Mouse (Mus musculus) lung, embryonic 16.5 days (tissue): ENCODE data around the gene Gm15737. TPM values are rescaled to one million over a fixed set of nuclear protein-coding genes. Genes with fewer than 3 reads are reported as not detected.

Experiments
- ATAC-seq: fragments of 200-750 bp; cut with Nextera tagmentation; 2 replicates; pipeline ENCODE4 v1.8.0; 2017; ENCODE audit warnings: low read depth, mild to moderate bottlenecking, moderate library complexity
- H3K27ac ChIP-seq: fragments of 300-500 bp; sonication (generic); 2 replicates; pipeline ENCODE4 v1.5.1; 2014; ENCODE audit warnings: mild to moderate bottlenecking, control low read depth, low read length
- H3K27me3 ChIP-seq: fragments of 300-500 bp; sonication (generic); 2 replicates; pipeline ENCODE4 v1.6.1; 2014; ENCODE audit warnings: low read depth, low read length, mixed read lengths; ENCODE audit not compliant: control insufficient read depth, insufficient read depth
- H3K36me3 ChIP-seq: fragments of 300-500 bp; sonication (generic); 2 replicates; pipeline ENCODE4 v1.6.1; 2014; ENCODE audit warnings: low read length; ENCODE audit not compliant: control insufficient read depth, insufficient read depth
- H3K4me1 ChIP-seq: fragments of 300-500 bp; sonication (generic); replicated peaks from 2 replicates; pipeline ENCODE4 v1.6.1; 2014; ENCODE audit warnings: low read length, mixed read lengths; ENCODE audit not compliant: control insufficient read depth, insufficient read depth
- H3K4me2 ChIP-seq: fragments of 300-500 bp; sonication (generic); 2 replicates; pipeline ENCODE4 v1.6.1; 2014; ENCODE audit warnings: low read depth, low read length, control low read depth
- H3K4me3 ChIP-seq: fragments of 300-500 bp; sonication (generic); 2 replicates; pipeline ENCODE4 v1.5.1; 2014; ENCODE audit warnings: mild to moderate bottlenecking, low read length, control low read depth
- H3K9ac ChIP-seq: fragments of 300-500 bp; sonication (generic); 2 replicates; pipeline ENCODE4 v1.6.1; 2014; ENCODE audit warnings: low read length, control low read depth
- H3K9me3 ChIP-seq: fragments of 300-500 bp; sonication (generic); 2 replicates; pipeline ENCODE4 v1.6.1; 2016; ENCODE audit warnings: low read length; ENCODE audit not compliant: control insufficient read depth
- WGBS: fragments of 180-500 bp; shearing (Covaris S2); extraction: QIAGEN DNeasy Blood & Tissue Kit; methylation state at CpG from one replicate; pipeline ENCODE4 v1.1.7; 2014; 5-methylcytosine and 5-hydroxymethylcytosine counted together
- polyA plus RNA-seq: library from polyadenylated mRNA; unstranded; fragments of >200 nt; fragmentation: Nextera tagmentation; extraction: Ambion mirVana; gene quantifications from 2 replicates; pipeline ENCODE4 v1.2.1, GENCODE M21; 2015

Gm15737 gene
- polyA plus RNA-seq, 1 experiment from 2014 or later, result 0.19 TPM

DNA sequence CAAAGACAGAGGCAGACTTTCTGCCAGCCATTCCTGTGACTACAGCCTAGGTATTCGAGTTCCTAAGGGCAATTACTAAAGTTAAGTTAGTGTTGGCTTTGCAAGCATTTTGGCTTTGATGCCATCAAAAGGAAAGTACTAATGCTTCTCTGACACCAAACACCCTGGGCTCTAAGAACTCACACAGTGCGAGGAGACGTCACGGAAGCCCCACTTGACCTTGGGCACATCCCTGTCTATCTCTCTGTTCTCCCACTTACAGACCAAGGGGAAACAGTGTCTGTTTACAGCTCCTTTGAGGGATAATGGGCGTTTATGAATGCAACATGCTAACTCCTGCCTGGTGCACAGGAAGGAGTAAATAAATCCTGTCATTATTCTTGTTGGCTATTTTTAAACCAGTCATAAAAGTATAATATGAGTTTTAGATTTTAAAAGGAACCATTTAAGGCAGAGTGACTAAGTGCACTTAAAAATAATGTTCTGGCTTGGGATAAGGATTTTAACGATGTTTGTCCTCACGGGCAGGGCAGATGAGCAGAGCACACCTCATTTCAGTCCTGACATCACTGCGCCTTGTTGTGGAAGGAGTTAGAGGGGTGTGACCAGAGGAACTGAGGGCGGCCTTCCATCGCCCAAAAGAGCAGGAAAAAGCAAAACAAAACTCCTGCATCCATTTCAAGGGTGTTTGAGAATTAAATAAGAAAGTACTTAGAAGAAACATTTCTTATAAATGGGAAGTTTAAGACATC lies 52.0 kb downstream of the Gm15737 start:
- Histone ChIP-seq H3K36me3 (no peaks in the 10 kb centered on the region; the same call in 1 of the 2 replicates), H3K4me2 (no peak overlapping the region), H3K27ac (no peak overlapping the region), H3K4me1 (peaks cover 17% of the 10 kb centered on the region), H3K9ac (no peak overlapping the region), H3K9me3 (no peaks in the 10 kb centered on the region), H3K27me3 (no peaks in the 10 kb centered on the region), H3K4me3 (no peak overlapping the region)
- 46% methylated on average over 10 of the region's 10 CpGs for WGBS
- no peak for ATAC-seq

DNA sequence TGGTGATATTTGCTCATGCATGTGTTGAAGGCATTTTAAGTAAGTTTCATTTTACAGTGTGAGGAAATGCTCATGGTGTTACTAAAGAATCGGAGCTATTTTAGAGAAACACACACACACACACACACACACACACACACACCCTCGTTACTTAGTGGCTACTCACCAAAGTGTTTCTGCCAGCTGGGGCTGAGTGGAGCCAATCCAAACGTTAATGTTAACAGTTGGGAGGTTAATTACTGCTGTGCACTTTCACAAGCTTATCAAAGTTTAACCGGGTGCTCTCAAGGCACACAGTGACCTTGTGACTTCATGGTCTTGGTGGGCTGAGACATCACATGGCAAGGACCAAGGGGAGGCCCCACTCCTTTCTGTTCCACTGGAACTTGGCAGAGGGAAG lies 52.7 kb downstream of the Gm15737 start:
- H3K4me3 ChIP-seq, result no peak overlapping the region
- H3K9me3 ChIP-seq, result no peaks in the 10 kb centered on the region
- H3K9ac ChIP-seq, result no peak overlapping the region
- peaks cover 19% of the 10 kb centered on the region for H3K4me1 ChIP-seq
- 8% methylated on average over 4 of the region's 4 CpGs for WGBS
- H3K27me3 ChIP-seq, result no peaks in the 10 kb centered on the region
- ATAC-seq, result no peak
- H3K4me2 ChIP-seq, result no peak overlapping the region
- H3K27ac ChIP-seq, result no peak overlapping the region
- no peaks in the 10 kb centered on the region; the same call in 1 of the 2 replicates for H3K36me3 ChIP-seq

DNA sequence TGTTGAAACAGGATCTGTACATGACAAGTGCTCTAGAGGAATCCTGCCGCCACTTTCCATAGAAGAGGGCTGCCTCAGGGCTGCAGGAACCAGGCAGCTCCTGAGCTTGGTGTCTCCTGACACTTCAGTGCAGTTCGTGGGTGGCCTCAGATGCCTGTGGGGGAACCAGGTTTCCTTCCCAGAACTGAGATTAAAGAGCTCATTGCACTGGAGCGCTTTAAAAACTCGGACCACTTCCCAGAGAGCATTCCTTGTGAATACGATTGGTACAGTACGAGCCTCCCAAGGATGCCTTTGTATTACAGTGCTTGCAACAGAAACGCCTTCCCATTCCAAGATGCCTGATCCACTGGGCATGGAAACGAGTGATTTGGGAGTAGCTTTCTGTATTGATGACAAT lies 55.4 kb downstream of the Gm15737 start:
- ATAC-seq, result peak; percentile 23; the same call in 1 of the 2 replicates
- Histone ChIP-seq H3K9ac (no peak overlapping the region), H3K4me1 (peaks cover 13% of the 10 kb centered on the region), H3K4me3 (no peak overlapping the region), H3K27me3 (no peaks in the 10 kb centered on the region), H3K27ac (no peak overlapping the region), H3K9me3 (no peaks in the 10 kb centered on the region), H3K36me3 (peaks cover 8% of the 10 kb centered on the region), H3K4me2 (no peak overlapping the region)
- 44% methylated on average over 8 of the region's 8 CpGs for WGBS

DNA sequence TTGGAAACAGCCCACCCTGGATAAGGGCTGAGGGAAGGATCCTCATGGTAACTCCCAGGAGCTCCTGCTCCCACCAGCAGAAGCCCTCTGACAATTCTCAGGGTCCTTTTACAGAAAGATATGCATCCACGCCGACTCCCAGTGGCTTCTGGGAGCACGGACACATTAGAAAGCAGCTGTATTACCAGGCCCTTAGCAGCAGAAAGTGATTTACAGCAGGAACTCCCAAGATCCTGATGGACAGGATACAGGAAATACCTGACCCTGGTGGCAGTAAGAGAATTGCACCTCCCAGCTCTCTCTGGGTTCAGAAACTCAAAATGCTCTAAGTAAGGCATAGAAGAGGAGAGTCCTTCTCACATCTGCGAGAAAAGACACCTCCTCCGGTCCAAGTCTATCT lies 59.1 kb downstream of the Gm15737 start:
- H3K36me3 ChIP-seq, result peaks cover 20% of the 10 kb centered on the region
- WGBS, result 78% methylated on average over 5 of the region's 5 CpGs

More for the DNA sequence above, 59.1 kb downstream of the Gm15737 start:
- no peak overlapping the region for H3K4me2 ChIP-seq
- no peak overlapping the region for H3K9ac ChIP-seq
- H3K4me3 ChIP-seq, result no peak overlapping the region
- 0 out of 2 replicates have a peak, but pooled peaks cover 4% of the 10 kb centered on the region for H3K4me1 ChIP-seq
- H3K27me3 ChIP-seq, result no peaks in the 10 kb centered on the region
- no peak for ATAC-seq
- H3K27ac ChIP-seq, result no peak overlapping the region
- H3K9me3 ChIP-seq, result no peaks in the 10 kb centered on the region

Other genes with a start within 250 kb of the Gm15737 start
- 8.1 and 8.3 TPM in 2 replicates for gene Prickle2, start 163.2 kb upstream of the Gm15737 start, polyA plus RNA-seq
- 0.73 and 1.0 TPM in 2 replicates for gene A730049H05Rik, start 52.9 kb upstream of the Gm15737 start, polyA plus RNA-seq
- 13.8 and 16.2 TPM in 2 replicates for gene Adamts9, start 74.1 kb downstream of the Gm15737 start, polyA plus RNA-seq